ENCODE assay signal across 8 mouse cellular contexts in genomic region chr11:54521927-54522528, GRCm38 (mm10). TPM values are rescaled to one million over a fixed set of nuclear protein-coding genes. Genes with fewer than 3 reads are reported as not detected.
A peak's percentile ranks its signal among the peaks of the same experiment; 100 is the strongest.
DNase-seq lines count a peak whose midpoint lies in the region; ATAC-seq and TF ChIP-seq lines count a peak whose summit lies in the region.

No protein-coding gene starts in this region.

- no peak for TF ChIP-seq CTCF in lung, embryonic 14.5 days (IDR thresholded peaks at IDR 0.05; ENCODE audit: low read depth)
- no peak for TF ChIP-seq CTCF in olfactory bulb, adult 2 months (IDR thresholded peaks at IDR 0.05; ENCODE audit: insufficient read depth, low read depth, low read length)

- H3K4me2 ChIP-seq in lung, embryonic 14.5 days = peak overlapping the region; percentile 83
- peak overlapping the region; percentile 84 for H3K4me2 ChIP-seq in heart, embryonic 12.5 days
- peak overlapping the region; percentile 66 for H3K4me2 ChIP-seq in limb, embryonic 12.5 days

- H3K9ac ChIP-seq in lung, embryonic 14.5 days = peak overlapping the region; percentile 66
- H3K9ac ChIP-seq in heart, embryonic 12.5 days = peak overlapping the region; percentile 77
- peak overlapping the region; percentile 53 for H3K9ac ChIP-seq in limb, embryonic 12.5 days (replicated peaks)

- peaks cover 7% of the 10 kb centered on the region; the same call in 1 of the 2 replicates for H3K4me1 ChIP-seq in lung, embryonic 14.5 days (ENCODE audit: insufficient read depth)
- peaks cover 26% of the 10 kb centered on the region for H3K4me1 ChIP-seq in heart, embryonic 12.5 days (replicated peaks)
- peaks cover 10% of the 10 kb centered on the region for H3K4me1 ChIP-seq in limb, embryonic 12.5 days (replicated peaks)
- no peaks in the 10 kb centered on the region for H3K4me1 ChIP-seq in olfactory bulb, adult 2 months (ENCODE audit: control insufficient read depth, insufficient read depth, low read length)

- under 1% methylated on average over 18 of the region's 18 CpGs for WGBS in lung, embryonic 14.5 days
- WGBS in heart, embryonic 12.5 days = 1% methylated on average over 18 of the region's 18 CpGs
- 2% methylated on average over 18 of the region's 18 CpGs for WGBS in limb, embryonic 12.5 days
- 2% methylated on average over 18 of the region's 18 CpGs for WGBS in olfactory bulb, adult 2 months

- DNase-seq in lung, embryonic 14.5 days = no peak
- no peak for DNase-seq in lung, postnatal 14 days
- peak; percentile 42 for DNase-seq in cerebellum, adult 9-11 months
- DNase-seq in natural killer cell, adult 2 months (ENCODE audit: low spot score in 2 of 2) = no peak

- TF ChIP-seq POLR2A in olfactory bulb, adult 2 months (IDR thresholded peaks at IDR 0.05; ENCODE audit: insufficient read depth, low read depth, low read length) = no peak

- H3K27ac ChIP-seq in lung, embryonic 14.5 days (ENCODE audit: low read depth) = peak overlapping the region; percentile 97
- H3K27ac ChIP-seq in heart, embryonic 12.5 days (ENCODE audit: poor library complexity, severe bottlenecking) = peak overlapping the region; percentile 96
- peak overlapping the region; percentile 92 for H3K27ac ChIP-seq in limb, embryonic 12.5 days
- H3K27ac ChIP-seq in olfactory bulb, adult 2 months (ENCODE audit: insufficient read depth, low read depth, low read length) = peak overlapping the region; percentile 93

- peak overlapping the region; percentile 87 for H3K4me3 ChIP-seq in lung, embryonic 14.5 days (ENCODE audit: low read depth, low read length)
- H3K4me3 ChIP-seq in heart, embryonic 12.5 days = peak overlapping the region; percentile 84
- H3K4me3 ChIP-seq in limb, embryonic 12.5 days (replicated peaks) = peak overlapping the region; percentile 86
- H3K4me3 ChIP-seq in olfactory bulb, adult 2 months (ENCODE audit: insufficient read depth, low read depth, low read length) = peak overlapping the region; percentile 96

- no peaks in the 10 kb centered on the region for H3K27me3 ChIP-seq in lung, embryonic 14.5 days (ENCODE audit: insufficient read depth, low read length)
- no peaks in the 10 kb centered on the region for H3K27me3 ChIP-seq in heart, embryonic 12.5 days (replicated peaks)
- H3K27me3 ChIP-seq in limb, embryonic 12.5 days = no peaks in the 10 kb centered on the region

- no peaks in the 10 kb centered on the region for H3K36me3 ChIP-seq in lung, embryonic 14.5 days (ENCODE audit: insufficient read depth)
- no peaks in the 10 kb centered on the region for H3K36me3 ChIP-seq in heart, embryonic 12.5 days
- H3K36me3 ChIP-seq in limb, embryonic 12.5 days = no peaks in the 10 kb centered on the region

- no peaks in the 10 kb centered on the region for H3K9me3 ChIP-seq in lung, embryonic 14.5 days (ENCODE audit: low read depth, low read length)
- no peaks in the 10 kb centered on the region for H3K9me3 ChIP-seq in heart, embryonic 12.5 days (replicated peaks)
- H3K9me3 ChIP-seq in limb, embryonic 12.5 days = no peaks in the 10 kb centered on the region

- no peak for ATAC-seq in lung, embryonic 14.5 days (ENCODE audit: insufficient read depth)
- no peak for ATAC-seq in heart, embryonic 12.5 days (ENCODE audit: insufficient number of reproducible peaks, low FRiP score)
- no peak for ATAC-seq in limb, embryonic 12.5 days (ENCODE audit: insufficient number of reproducible peaks, insufficient read depth, low FRiP score, low TSS enrichment, low read depth)
- no peak for ATAC-seq in erythroid progenitor cell, adult 5-6 weeks (replicated peaks; ENCODE audit: low FRiP score, poor library complexity, severe bottlenecking)

RNA-seq across cellular contexts. Expression of gene Rapgef6, which starts 0.6 kb away (rescaled TPM):
- polyA plus RNA-seq in lung, embryonic 14.5 days (2014; fragmentation: Nextera tagmentation; extraction: Ambion mirVana) = 33.2 TPM in 2 replicates
- 26.3 and 26.4 TPM in 2 replicates for polyA plus RNA-seq in heart, embryonic 12.5 days (2016; fragmentation: Nextera tagmentation; extraction: Ambion mirVana)
- polyA plus RNA-seq in limb, embryonic 12.5 days (2016; fragmentation: Nextera tagmentation; extraction: Ambion mirVana) = 33.3 and 37.9 TPM in 2 replicates
- not detected in 2 replicates for polyA plus RNA-seq in olfactory bulb, adult 2 months (2012; ENCODE audit: insufficient read depth, insufficient read length, low replicate concordance, missing spikeins)
- 50.1 and 70.4 TPM in 2 replicates for total RNA-seq in erythroid progenitor cell, adult 5-6 weeks (2015; ENCODE audit: low replicate concordance)
- 90.4 and 96.1 TPM in 2 replicates for total RNA-seq in erythroid progenitor cell, adult 5-6 weeks (2017; ENCODE audit: low replicate concordance)
